Mouse (Mus musculus) heart, postnatal 36 days (tissue): Measurements from ENCODE around the gene Pawr. TPM values are rescaled to one million over a fixed set of nuclear protein-coding genes. Genes with fewer than 3 reads are reported as not detected.
"Not testable (repeated sequence)": the region's sequence is repeated elsewhere in the genome, so short reads cannot be mapped to it uniquely, and the experiment has no call there.

Experiments used
- DNase-seq, 2 experiments: peaks; one replicate each; pipeline ENCODE4 v3.0.0; 2021 to 2022
- intact Hi-C: fragments of 180-260 bp; cut with DNase I; formaldehyde crosslinking; loops from one replicate; pipeline ENCODE4 v1.15.1; 2025
- total RNA-seq, 2 experiments: library from RNA; stranded (reverse); gene quantifications; 2 replicates each; pipeline ENCODE4 v1.2.3; 2021

Gene Pawr
- total RNA-seq, 2 experiments from 2014 or later = 3.2 to 3.5 TPM

DNA sequence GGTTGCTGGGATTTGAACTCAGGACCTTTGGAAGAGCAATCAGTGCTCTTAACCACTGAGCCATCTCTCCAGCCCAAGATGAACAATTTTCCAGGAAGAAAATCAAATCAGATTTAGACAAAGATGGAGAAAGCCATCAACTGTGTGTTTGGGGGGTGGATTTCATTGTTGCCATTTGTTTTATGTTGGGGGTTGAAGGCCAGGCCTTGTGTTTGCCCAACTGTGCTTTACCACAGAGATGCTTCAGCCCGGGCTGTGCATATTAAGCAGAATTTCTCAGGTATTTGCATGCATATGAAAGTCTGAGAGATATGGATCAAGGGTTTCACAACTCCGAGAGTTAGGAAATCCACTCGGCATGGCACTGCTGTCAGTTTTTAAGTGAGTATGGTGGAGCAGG lies 20.5 kb upstream of the Pawr start:
- intact Hi-C loops = no loop called here
- no peak for DNase-seq

GRCm38 (mm10) chr10:108313845-108314244 lies 18.1 kb upstream of the Pawr start:
- intact Hi-C loops = no loop called here
- no peak for DNase-seq

- DNase-seq = no peak
- intact Hi-C loops = no loop called here
Observed at GRCm38 (mm10) chr10:108314396-108314795, 17.5 kb upstream of the Pawr start.

DNA sequence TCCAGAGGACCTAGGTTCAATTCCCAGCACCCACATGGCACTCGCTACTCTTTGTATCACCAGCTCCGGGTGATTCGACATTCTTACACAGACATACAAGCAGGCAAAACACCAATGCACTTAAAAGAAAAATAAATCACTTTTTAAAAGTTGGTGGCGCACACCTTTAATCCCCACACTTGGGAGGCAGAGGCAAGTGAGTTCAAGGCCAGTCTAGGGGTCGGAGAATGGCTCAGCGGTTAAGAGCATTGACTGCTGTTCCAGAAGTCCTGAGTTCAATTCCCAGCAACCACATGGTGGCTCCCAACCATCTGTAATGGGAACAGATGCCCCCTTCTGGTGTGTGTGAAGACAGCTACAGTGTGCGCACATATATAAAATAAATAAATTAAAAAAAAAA lies 16.7 kb upstream of the Pawr start:
- intact Hi-C loops = no loop called here
- no peak for DNase-seq

- intact Hi-C loops = no loop called here
- DNase-seq = no peak
Observed at GRCm38 (mm10) chr10:108328356-108328755, 3.6 kb upstream of the Pawr start.

DNA sequence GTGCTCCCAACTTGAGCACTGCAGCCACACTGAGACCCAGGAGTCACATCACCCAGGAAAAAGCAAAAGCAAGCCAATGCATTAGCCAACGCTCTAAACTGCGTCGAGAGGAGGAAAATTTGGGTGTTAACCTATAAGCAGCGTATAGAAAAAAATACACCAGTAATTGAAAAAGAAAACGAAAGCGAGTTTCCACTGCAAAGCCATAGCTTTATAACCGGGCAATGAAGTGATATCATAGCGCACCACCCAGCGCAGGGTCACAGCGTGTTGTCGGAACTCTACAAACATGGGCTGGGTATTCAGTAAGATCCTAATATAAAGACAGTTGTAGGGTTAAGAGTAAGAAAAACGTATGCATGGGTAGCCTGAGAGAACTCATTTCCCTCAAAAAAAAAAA lies 2.9 kb upstream of the Pawr start:
- no peak for DNase-seq
- intact Hi-C loops = no loop called here

DNA sequence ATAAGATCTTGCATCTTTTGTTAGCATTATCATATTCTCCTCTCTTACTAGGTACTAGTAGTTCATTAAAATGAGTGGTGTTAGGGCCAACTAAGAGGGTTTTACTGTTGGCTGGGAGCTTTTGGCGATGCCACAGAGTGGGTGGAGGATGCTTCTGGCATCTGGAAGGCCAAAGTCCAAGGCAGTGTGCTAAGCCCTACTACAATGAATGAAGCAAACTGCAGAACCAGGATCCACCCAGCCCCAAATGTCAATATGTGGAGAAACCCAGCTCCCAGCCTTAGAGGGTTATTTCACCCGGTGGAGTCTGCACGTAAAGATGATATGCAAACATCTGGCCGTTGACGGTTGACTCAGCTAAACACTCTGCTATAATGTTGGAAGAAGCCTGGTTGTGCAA lies 2.1 kb upstream of the Pawr start:
- no peak for DNase-seq
- intact Hi-C loops = no loop called here

DNA sequence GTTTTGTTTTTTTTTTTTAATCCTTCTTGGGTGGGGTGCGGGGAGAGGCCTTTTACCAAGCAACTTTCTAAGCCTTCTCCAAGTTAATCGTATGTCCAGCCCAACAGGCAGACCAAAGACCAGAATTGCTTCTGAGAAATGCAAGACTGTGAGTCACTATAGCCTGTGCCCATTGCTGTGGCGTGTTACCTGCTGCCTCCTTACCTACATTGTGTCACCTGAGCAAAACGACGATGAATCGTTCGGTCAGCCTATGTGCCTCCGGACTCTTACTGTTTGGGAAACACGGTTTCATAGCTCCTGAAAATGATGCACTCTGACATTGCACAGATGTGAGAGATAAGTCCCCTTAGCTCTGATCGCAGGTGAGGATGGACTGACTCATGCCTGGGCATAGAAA lies 957 bp upstream of the Pawr start:
- intact Hi-C loops = no loop called here
- no peak for DNase-seq

DNA sequence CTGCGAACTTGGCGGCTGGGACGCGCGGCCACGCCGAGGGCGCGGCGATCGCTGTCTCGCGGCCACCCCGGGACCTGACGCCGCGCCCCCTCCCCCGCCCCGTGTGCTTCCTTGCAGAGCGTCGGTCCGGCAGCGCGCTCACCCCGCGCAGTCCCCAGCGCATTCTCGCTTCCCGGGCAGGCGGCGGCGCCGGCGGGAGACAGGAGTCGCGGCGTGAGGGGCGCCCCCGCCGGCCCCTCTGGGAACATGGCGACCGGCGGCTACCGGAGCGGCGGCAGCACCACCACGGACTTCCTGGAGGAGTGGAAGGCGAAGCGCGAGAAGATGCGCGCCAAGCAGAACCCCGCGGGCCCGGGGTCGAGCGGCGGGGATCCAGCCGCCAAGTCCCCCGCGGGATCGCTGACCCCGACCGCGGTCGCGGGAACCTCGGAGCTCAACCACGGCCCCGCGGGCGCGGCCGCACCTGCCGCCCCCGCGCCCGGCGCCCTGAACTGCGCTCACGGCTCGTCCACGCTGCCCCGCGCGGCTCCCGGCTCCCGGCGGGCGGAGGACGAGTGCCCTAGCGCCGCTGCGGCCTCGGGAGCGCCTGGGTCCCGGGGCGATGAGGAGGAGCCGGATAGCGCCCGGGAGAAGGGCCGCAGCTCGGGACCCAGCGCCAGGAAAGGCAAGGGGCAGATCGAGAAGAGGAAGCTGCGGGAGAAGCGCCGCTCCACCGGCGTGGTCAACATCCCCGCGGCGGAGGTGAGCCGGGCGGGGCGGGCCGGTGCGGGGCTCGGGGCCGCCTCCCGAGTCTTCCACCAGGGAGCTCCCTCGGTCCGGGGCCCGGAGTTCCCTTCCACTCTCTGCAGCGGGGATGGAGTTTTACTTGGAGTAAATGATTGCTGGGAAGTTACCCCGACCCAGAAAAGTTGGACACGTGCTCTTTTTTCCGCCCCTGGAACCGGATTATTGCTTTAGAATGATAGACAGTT lies 935 bp downstream of the Pawr start:
- peak; percentile 45 to 46 for DNase-seq
- intact Hi-C loops = loop anchor here (2.0 kb wide), 2 partner anchors 32 to 114 kb away; no protein-coding TSS in a partner anchor

DNA sequence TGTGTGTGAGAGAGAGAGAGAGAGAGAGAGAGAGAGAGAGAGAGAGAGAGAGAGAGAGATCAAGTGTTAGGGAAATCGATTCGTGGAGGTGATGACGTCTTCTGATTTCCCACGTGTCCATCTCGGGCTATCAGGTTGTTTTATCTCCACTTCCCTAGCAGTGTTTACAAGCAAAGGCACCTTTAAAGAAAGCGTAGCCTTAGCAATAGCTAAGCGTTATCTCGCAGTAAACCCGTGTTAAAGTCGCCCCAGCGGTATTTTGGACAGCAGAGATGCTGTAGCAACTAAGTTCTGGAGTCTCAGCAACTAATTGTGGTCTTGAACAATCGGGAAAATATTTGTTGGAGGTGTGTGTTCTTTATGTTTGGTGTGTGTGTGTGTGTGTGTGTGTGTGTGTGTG lies 1.7 kb downstream of the Pawr start:
- intact Hi-C loops = loop anchor here (2.0 kb wide), 3 partner anchors 33 to 113 kb away; no protein-coding TSS in a partner anchor
- no peak for DNase-seq

DNA sequence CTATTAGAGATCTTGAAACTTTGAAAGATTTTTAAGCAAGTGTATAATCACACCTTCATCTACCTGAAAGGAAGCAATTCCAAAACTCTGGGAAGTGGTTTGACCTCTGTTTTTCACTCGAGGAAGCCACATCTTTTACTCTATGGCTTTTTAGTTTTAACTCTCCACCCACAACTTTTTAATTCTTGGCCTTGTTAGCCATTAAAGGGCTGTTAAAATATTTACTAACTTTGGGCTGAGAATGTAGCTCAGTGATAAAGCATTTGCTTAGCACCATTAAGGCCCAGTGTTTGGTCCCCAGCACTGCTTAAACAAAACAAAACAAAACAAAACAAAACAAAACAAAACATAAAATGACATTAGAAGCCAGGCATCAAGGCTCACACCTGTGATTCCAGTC lies 2.2 kb downstream of the Pawr start:
- intact Hi-C loops = loop anchor here (2.0 kb wide), 1 partner anchor 103 kb away; no protein-coding TSS in a partner anchor
- no peak for DNase-seq

DNA sequence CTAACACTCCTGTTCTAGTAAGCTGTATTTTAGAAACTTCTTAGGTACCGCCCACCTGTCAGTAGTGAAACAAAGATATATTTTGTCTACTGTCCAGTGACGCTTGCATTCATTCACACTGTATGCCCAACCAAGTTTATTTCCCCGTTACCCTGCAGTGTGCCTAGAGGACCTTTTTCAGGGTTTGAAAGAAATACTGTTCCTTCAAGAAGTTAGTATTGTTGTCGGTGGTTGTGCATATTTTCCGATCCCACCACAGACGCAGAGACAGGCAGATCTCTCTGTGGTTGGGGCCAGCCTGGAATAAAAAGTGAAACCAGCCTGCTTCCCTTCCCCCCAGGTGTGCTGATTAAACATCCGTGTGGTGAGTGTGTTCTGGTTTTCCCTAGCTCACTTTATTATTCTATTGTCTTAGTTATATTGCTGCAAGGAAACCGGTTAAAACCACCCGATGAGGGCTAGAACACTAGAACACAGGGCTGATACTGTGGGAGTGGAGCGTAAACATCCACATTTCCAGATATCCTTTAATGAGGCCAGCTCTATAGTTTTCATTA lies 3.9 kb downstream of the Pawr start:
- intact Hi-C loops = loop anchor here (2.0 kb wide), 1 partner anchor 101 kb away; no protein-coding TSS in a partner anchor
- DNase-seq = no peak

DNA sequence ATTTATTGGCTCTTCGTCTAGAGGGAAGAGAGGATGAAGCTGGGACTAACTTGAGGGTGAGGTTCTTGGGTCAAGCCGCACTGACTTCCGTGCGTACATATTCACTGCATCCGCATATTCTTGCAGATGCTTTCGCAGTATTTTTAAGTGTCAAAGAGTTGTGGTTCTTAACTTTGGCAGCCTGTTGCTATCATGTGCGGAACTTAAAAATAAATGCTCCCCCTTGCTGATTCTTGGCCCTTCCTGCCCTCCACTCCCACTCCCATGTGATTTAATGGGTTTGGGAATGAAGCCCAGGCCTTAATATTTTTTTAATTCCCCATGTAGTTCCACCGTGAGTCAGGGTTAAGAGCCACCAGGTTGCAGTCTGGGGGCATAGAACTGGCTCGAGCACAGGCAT lies 4.7 kb downstream of the Pawr start:
- DNase-seq = no peak
- intact Hi-C loops = no loop called here

DNA sequence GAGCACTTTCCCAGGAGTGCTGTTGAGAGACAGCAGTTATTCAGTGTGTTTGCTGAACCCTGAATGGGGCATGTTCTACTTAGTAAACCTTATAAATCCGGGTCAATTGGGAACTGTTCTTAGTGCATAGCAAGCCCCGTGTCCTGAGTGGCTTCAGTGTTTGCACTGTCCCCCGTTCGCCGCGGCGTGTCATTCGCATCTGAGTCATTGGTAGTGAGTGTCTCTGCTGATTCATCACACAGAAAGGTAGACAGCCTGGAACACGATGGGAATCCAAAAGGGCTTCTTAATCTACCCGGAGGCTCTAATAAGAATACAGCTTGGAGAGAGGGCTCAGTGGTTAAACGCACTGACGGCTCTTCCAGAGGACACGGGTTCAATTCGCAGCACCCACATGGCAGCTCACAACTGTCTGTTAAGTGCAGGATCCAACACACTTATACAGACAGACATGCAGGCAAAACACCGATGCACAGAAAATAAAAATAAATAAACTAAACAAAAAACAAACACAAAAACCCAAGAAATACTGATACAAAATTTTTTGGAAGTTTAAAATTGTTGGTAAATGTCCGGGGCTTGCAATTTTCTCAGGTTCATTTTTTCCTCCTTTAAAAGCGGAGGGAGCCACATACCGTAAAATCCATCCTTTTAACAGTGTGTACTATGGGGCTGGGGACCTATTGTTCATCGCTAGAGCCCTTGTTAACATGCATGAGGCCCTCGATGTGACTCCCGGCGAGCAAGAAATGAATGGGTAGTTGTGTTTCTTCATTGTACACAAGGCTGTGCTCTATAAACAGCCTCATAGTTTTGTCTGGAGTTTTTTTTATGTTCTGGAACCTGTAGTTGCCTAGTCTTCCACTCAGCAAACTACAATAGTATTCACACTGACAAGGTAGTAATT lies 6.4 kb downstream of the Pawr start:
- DNase-seq = no peak
- intact Hi-C loops = no loop called here

DNA sequence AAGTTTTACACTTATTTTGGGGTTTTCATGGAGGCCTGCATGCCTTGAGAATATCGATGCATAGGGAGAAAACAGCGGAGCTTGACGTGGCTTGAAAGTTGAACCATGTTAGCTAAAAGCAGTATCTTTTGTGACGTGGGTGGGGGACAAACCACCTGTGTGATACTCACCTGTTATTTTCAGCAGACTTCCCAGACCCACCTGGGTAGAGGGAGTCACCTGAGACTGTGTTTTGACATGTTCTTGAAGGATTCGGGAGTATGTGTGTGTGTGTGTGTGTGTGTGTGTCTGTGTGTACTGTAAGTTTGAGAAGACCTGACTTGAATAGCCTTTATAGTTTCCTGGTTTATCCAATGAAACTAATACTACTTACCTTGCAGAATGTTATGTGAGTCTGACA lies 7.2 kb downstream of the Pawr start:
- no peak for DNase-seq
- intact Hi-C loops = no loop called here

- intact Hi-C loops = no loop called here
- DNase-seq = no peak
Observed at GRCm38 (mm10) chr10:108339872-108340271, 8.0 kb downstream of the Pawr start.

- no peak for DNase-seq
- intact Hi-C loops = no loop called here
Observed at GRCm38 (mm10) chr10:108343734-108344133, 11.8 kb downstream of the Pawr start.

GRCm38 (mm10) chr10:108345123-108345522 lies 13.2 kb downstream of the Pawr start:
- intact Hi-C loops = no loop called here
- no peak for DNase-seq

- intact Hi-C loops, DNase-seq: not testable (repeated sequence)
Observed at GRCm38 (mm10) chr10:108346301-108346700, 14.4 kb downstream of the Pawr start.

DNA sequence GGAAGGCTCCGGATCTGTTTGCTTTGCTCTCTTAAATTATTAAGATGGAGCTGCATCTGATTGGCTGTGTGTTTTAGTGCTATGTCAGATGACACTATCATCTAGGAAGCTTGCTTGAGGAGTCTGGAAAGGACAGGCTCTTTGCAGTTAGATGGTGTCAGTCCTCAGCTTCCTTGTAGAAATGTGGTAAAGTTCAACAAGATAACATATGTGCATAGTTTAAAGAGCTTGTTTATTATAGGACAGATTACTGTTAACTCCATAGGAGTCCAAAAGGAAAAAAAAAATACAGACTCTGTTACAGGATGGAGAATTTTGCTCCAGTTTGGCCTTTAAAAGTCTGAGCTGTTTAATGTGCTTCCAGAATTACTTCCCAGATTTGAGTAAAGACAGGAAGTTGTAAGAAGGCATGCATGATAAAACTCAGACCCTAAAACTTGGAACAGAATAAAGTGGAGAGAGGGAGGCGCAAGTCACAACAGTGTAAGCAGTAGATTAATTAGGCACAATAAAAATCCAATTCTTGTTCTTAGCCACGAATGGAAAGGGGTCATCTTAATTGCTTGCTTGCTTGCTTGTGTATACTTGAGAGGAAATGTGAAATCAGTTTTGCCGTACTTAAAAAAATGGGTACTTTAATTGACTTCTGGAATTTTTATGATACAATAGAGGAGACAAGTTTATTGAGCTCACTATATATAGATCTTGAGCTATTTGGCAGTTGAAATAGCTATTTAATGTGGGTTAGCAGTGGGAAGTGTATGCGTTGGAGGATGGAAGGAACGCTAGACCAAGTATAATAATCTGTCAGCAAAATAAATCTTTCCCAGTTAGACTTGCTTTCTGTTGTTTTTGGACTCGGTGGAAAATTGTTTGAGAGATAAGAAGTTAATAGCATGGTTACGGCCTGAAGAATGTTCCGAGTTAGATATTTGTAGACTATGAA lies 18.5 kb downstream of the Pawr start:
- no peak for DNase-seq
- intact Hi-C loops = no loop called here
